Mouse (Mus musculus) stomach, postnatal 0 days (tissue): Measurements from ENCODE around the gene Tsen2.

Source experiments
- CTCF ChIP-seq: IDR thresholded peaks from 2 replicates; pipeline ENCODE4 v1.5.1; 2016; ENCODE audit warnings: antibody characterized with exemption, low read depth, mild to moderate bottlenecking, moderate library complexity
- EP300 ChIP-seq: optimal IDR thresholded peaks from 2 replicates; pipeline ENCODE3; 2016; ENCODE audit warnings: antibody characterized with exemption

- TF ChIP-seq CTCF (no peak), EP300 (no peak)
Observed at GRCm38 (mm10) chr6:115528372-115528771, 16.1 kb upstream of the Tsen2 start.
